Mouse (Mus musculus) embryonic fibroblast, embryonic 13.5 days (primary cell): Measurements from ENCODE around the gene Ccin.

ENCODE experiments used
- CTCF ChIP-seq: IDR thresholded peaks from 2 replicates; pipeline ENCODE4 v1.5.1; 2011; ENCODE audit warnings: mild to moderate bottlenecking, control low read depth, low read length, moderate library complexity, borderline replicate concordance; ENCODE audit not compliant: insufficient read depth
- POLR2A ChIP-seq: IDR thresholded peaks from 2 replicates; pipeline ENCODE4 v1.6.1; 2011; ENCODE audit warnings: low read depth, mild to moderate bottlenecking, control low read depth, low read length, moderate library complexity

DNA sequence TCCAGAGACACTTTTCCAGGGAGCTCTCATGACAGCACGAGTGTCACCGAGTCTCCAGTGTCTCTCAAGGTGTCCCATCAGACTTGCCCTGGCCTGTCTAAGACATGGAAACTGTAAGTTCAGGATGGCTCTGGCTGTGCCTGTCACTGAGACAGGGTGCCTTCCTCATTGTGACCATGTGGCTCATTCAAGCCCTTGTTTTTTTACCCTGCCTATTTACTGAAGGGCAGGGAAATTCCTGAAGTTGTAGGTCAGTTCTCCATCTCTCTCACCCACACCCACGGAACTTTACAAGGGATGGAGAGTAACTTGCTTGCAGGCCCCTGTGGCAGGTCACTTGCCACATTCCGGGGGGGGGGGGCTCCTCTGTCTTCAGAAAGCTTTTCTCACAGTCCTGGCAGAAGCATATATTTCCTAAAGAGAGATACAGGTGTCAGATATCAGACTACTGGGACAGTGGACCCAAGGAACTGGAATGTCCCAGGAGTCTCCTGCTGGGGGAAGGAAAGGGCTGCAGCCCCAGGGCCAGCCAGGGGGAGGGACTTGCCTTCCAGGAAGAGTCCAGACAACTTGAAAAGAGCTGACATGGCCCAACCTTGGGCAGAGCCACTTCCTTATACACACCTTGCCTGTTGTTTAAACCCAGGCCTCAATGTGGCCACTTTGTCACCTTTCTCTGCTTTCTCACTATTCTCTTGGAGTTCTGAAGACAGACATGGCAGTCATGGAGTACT lies 18.2 kb upstream of the Ccin start:
- TF ChIP-seq POLR2A (no peak), CTCF (no peak)
